Mouse (Mus musculus): ENCODE data around the gene Fam193b.

GRCm38 (mm10) chr13:55591961-55592490, 21.1 kb upstream of the Fam193b start:
- no peak for TF ChIP-seq POLR2A (IDR thresholded peaks at IDR 0.05; ENCODE audit: borderline replicate concordance, low read depth, low read length)
- TF ChIP-seq CTCF (IDR thresholded peaks at IDR 0.05; ENCODE audit: low read depth, low read length): no peak
